Mouse (Mus musculus): ENCODE results near the gene Gm28048. TPM values are rescaled to one million over a fixed set of nuclear protein-coding genes. Genes with fewer than 3 reads are reported as not detected.

Gm28048 gene
- polyA plus RNA-seq, 1 experiment from 2014 or later = 6.9 TPM

DNA sequence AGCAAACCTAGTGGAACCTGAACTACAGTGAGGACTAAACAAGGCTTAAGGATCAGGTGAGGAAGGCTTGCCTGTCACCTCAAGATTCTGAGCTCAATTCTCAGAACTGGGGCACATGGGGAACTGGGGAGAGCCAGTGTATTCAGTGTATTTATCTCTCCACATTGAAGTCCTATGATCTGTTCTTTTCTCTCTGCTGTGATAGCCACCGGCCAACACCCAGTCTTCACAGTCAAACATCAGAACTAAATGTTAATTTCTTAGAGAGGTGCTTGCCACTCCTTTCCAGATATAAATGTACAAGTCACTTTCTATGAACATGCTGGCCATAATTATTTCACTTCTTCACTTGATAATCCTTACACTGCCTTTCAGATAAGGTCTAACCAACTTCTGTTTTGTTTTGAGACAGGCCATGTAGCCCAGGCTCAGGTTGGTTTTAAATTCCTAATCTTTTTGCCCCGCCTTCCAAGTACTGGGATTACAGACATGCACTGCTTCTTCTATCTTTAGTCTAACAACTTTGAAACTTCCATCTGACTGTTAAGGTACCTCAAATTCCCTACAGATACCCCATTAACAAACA, 50.5 kb downstream of the Gm28048 start:
- no peak overlapping the region for H3K4me3 ChIP-seq (ENCODE audit: low read depth, low read length)
- WGBS = 81% methylated on average over 2 of the region's 2 CpGs
- no peak overlapping the region for H3K9ac ChIP-seq (ENCODE audit: low read length)
- ATAC-seq (ENCODE audit: insufficient number of reproducible peaks, low FRiP score, low TSS enrichment, low read depth) = no peak
- no peak overlapping the region for H3K4me2 ChIP-seq (ENCODE audit: low read depth, severe bottlenecking)
- H3K4me1 ChIP-seq (ENCODE audit: control insufficient read depth, insufficient read depth, low read length) = no peaks in the 10 kb centered on the region
- no peak overlapping the region for H3K27ac ChIP-seq (replicated peaks; ENCODE audit: low read depth, low read length)
- no peak for DNase-seq (ENCODE audit: low spot score)
- no peaks in the 10 kb centered on the region for H3K9me3 ChIP-seq (ENCODE audit: control insufficient read depth, low read length)
- H3K27me3 ChIP-seq (ENCODE audit: control insufficient read depth, insufficient read depth, low read length) = no peaks in the 10 kb centered on the region
- no peaks in the 10 kb centered on the region for H3K36me3 ChIP-seq (ENCODE audit: control insufficient read depth, insufficient read depth, low read length)

DNA sequence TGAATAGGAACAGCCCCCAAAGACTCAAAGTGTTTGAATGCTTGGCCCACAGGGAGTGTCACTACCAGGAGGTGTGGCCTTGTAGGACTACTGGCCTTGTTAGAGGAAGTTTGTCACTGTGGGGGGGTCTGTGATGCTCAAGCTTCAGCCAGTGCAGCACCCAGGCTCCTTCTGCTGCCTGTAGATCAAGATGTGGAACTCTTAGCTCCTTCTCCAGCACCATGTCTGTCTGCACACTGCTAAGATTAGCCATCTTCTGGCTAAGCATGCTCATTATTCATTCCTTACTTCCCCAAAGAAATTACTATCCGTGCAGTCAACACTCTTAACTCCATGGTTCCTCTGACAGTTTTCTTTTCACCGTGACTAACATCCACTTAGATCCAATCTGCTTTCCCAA, 51.8 kb downstream of the Gm28048 start:
- no peaks in the 10 kb centered on the region for H3K9me3 ChIP-seq (ENCODE audit: control insufficient read depth, low read length)
- H3K4me2 ChIP-seq (ENCODE audit: low read depth, severe bottlenecking) = no peak overlapping the region
- H3K4me3 ChIP-seq (ENCODE audit: low read depth, low read length) = no peak overlapping the region
- DNase-seq (ENCODE audit: low spot score) (no peak), ATAC-seq (ENCODE audit: insufficient number of reproducible peaks, low FRiP score, low TSS enrichment, low read depth) (no peak)
- no peak overlapping the region for H3K27ac ChIP-seq (replicated peaks; ENCODE audit: low read depth, low read length)
- H3K27me3 ChIP-seq (ENCODE audit: control insufficient read depth, insufficient read depth, low read length) = no peaks in the 10 kb centered on the region
- H3K4me1 ChIP-seq (ENCODE audit: control insufficient read depth, insufficient read depth, low read length) = no peaks in the 10 kb centered on the region
- H3K9ac ChIP-seq (ENCODE audit: low read length) = no peak overlapping the region
- WGBS = 85% methylated on average over 2 of the region's 2 CpGs
- no peaks in the 10 kb centered on the region for H3K36me3 ChIP-seq (ENCODE audit: control insufficient read depth, insufficient read depth, low read length)

GRCm38 (mm10) chr11:22928586-22929169, 53.2 kb downstream of the Gm28048 start:
- no peaks in the 10 kb centered on the region for H3K4me1 ChIP-seq (ENCODE audit: control insufficient read depth, insufficient read depth, low read length)
- H3K27ac ChIP-seq (replicated peaks; ENCODE audit: low read depth, low read length) = no peak overlapping the region
- WGBS = 85% methylated on average over 8 of the region's 8 CpGs
- ATAC-seq (ENCODE audit: insufficient number of reproducible peaks, low FRiP score, low TSS enrichment, low read depth) (no peak), DNase-seq (ENCODE audit: low spot score) (no peak)
- H3K9me3 ChIP-seq (ENCODE audit: control insufficient read depth, low read length) = no peaks in the 10 kb centered on the region
- H3K27me3 ChIP-seq (ENCODE audit: control insufficient read depth, insufficient read depth, low read length) = no peaks in the 10 kb centered on the region
- H3K9ac ChIP-seq (ENCODE audit: low read length) = no peak overlapping the region
- H3K36me3 ChIP-seq (ENCODE audit: control insufficient read depth, insufficient read depth, low read length) = no peaks in the 10 kb centered on the region
- no peak overlapping the region for H3K4me2 ChIP-seq (ENCODE audit: low read depth, severe bottlenecking)
- no peak overlapping the region for H3K4me3 ChIP-seq (ENCODE audit: low read depth, low read length)

GRCm38 (mm10) chr11:22923606-22924005, 58.3 kb downstream of the Gm28048 start:
- no peak overlapping the region for H3K4me2 ChIP-seq (ENCODE audit: low read depth, severe bottlenecking)
- ATAC-seq (ENCODE audit: insufficient number of reproducible peaks, low FRiP score, low TSS enrichment, low read depth) = no peak
- no peaks in the 10 kb centered on the region for H3K36me3 ChIP-seq (ENCODE audit: control insufficient read depth, insufficient read depth, low read length)
- no peaks in the 10 kb centered on the region for H3K9me3 ChIP-seq (ENCODE audit: control insufficient read depth, low read length)
- H3K4me1 ChIP-seq (ENCODE audit: control insufficient read depth, insufficient read depth, low read length) = no peaks in the 10 kb centered on the region
- H3K27me3 ChIP-seq (ENCODE audit: control insufficient read depth, insufficient read depth, low read length) = no peaks in the 10 kb centered on the region
- no peak overlapping the region for H3K4me3 ChIP-seq (ENCODE audit: low read depth, low read length)
- no peak overlapping the region for H3K27ac ChIP-seq (replicated peaks; ENCODE audit: low read depth, low read length)
- DNase-seq (ENCODE audit: low spot score) = no peak
- H3K9ac ChIP-seq (ENCODE audit: low read length) = no peak overlapping the region
- WGBS = 85% methylated on average over 2 of the region's 2 CpGs

GRCm38 (mm10) chr11:22922546-22922945, 59.3 kb downstream of the Gm28048 start:
- DNase-seq (ENCODE audit: low spot score) (no peak), ATAC-seq (ENCODE audit: insufficient number of reproducible peaks, low FRiP score, low TSS enrichment, low read depth) (no peak)
- H3K4me1 ChIP-seq (ENCODE audit: control insufficient read depth, insufficient read depth, low read length) = no peaks in the 10 kb centered on the region
- H3K27me3 ChIP-seq (ENCODE audit: control insufficient read depth, insufficient read depth, low read length) = no peaks in the 10 kb centered on the region
- H3K36me3 ChIP-seq (ENCODE audit: control insufficient read depth, insufficient read depth, low read length) = no peaks in the 10 kb centered on the region
- WGBS = 86% methylated on average over 2 of the region's 2 CpGs
- H3K4me2 ChIP-seq (ENCODE audit: low read depth, severe bottlenecking) = no peak overlapping the region
- no peak overlapping the region for H3K9ac ChIP-seq (ENCODE audit: low read length)
- H3K9me3 ChIP-seq (ENCODE audit: control insufficient read depth, low read length) = no peaks in the 10 kb centered on the region; the same call in 1 of the 2 replicates
- H3K27ac ChIP-seq (replicated peaks; ENCODE audit: low read depth, low read length) = no peak overlapping the region
- H3K4me3 ChIP-seq (ENCODE audit: low read depth, low read length) = no peak overlapping the region

DNA sequence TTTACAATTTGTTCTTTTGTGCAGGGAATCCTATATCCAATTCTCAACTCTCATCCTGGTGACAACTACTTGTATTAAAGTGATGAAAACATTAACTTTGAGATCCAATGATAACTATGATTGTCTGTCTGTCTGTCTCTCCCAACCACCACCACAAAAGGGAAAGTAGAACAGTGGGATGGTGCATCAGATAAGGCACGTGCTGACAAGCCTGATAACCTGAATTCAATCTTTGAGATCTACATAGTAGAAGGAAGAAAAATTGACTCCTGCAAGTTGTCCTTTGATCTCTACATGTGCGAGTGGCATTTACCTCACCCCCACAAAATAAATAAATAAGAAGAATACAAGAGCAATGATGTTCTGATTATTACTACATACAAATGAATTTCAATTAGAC, 62.6 kb downstream of the Gm28048 start:
- H3K4me3 ChIP-seq (ENCODE audit: low read depth, low read length) = no peak overlapping the region
- 79% methylated on average over 2 of the region's 2 CpGs for WGBS
- H3K27me3 ChIP-seq (ENCODE audit: control insufficient read depth, insufficient read depth, low read length) = no peaks in the 10 kb centered on the region
- no peak overlapping the region for H3K27ac ChIP-seq (replicated peaks; ENCODE audit: low read depth, low read length)
- no peak overlapping the region for H3K9ac ChIP-seq (ENCODE audit: low read length)
- H3K36me3 ChIP-seq (ENCODE audit: control insufficient read depth, insufficient read depth, low read length) = no peaks in the 10 kb centered on the region
- H3K9me3 ChIP-seq (ENCODE audit: control insufficient read depth, low read length) = no peaks in the 10 kb centered on the region; the same call in 1 of the 2 replicates
- H3K4me1 ChIP-seq (ENCODE audit: control insufficient read depth, insufficient read depth, low read length) = no peaks in the 10 kb centered on the region
- ATAC-seq (ENCODE audit: insufficient number of reproducible peaks, low FRiP score, low TSS enrichment, low read depth) (no peak), DNase-seq (ENCODE audit: low spot score) (no peak)
- H3K4me2 ChIP-seq (ENCODE audit: low read depth, severe bottlenecking) = no peak overlapping the region

DNA sequence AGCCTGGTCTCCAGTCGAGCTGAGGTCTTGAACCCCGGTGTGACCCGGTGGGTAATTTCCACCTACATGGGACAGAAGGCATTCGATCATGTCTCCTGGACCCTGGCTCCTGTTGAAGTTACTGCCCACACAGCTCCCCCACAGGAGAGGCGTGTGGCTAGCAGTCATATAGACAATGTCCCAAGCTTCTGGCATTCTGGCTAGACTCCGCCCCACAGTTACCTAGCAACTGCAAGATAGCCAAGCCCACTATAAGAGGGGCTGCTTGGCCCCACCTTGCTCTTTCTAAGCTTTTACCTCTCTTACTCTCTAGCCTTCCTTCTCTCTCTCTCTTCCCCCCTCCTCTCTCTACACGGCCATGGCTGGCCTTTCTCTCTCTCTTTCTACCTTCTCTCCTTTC, 64.1 kb downstream of the Gm28048 start:
- DNase-seq (ENCODE audit: low spot score) (no peak), ATAC-seq (ENCODE audit: insufficient number of reproducible peaks, low FRiP score, low TSS enrichment, low read depth) (no peak)
- Histone ChIP-seq H3K27me3 (ENCODE audit: control insufficient read depth, insufficient read depth, low read length) (no peaks in the 10 kb centered on the region), H3K27ac (replicated peaks; ENCODE audit: low read depth, low read length) (no peak overlapping the region), H3K4me1 (ENCODE audit: control insufficient read depth, insufficient read depth, low read length) (no peaks in the 10 kb centered on the region), H3K4me2 (ENCODE audit: low read depth, severe bottlenecking) (no peak overlapping the region), H3K9me3 (ENCODE audit: control insufficient read depth, low read length) (no peaks in the 10 kb centered on the region; the same call in 1 of the 2 replicates), H3K4me3 (ENCODE audit: low read depth, low read length) (no peak overlapping the region), H3K36me3 (ENCODE audit: control insufficient read depth, insufficient read depth, low read length) (no peaks in the 10 kb centered on the region), H3K9ac (ENCODE audit: low read length) (no peak overlapping the region)
- WGBS = 91% methylated on average over 7 of the region's 7 CpGs

- Histone ChIP-seq H3K4me3 (ENCODE audit: low read depth, low read length) (no peak overlapping the region), H3K27me3 (ENCODE audit: control insufficient read depth, insufficient read depth, low read length) (no peaks in the 10 kb centered on the region), H3K9ac (ENCODE audit: low read length) (no peak overlapping the region), H3K36me3 (ENCODE audit: control insufficient read depth, insufficient read depth, low read length) (no peaks in the 10 kb centered on the region), H3K4me1 (ENCODE audit: control insufficient read depth, insufficient read depth, low read length) (no peaks in the 10 kb centered on the region), H3K4me2 (ENCODE audit: low read depth, severe bottlenecking) (no peak overlapping the region), H3K9me3 (ENCODE audit: control insufficient read depth, low read length) (no peaks in the 10 kb centered on the region; the same call in 1 of the 2 replicates), H3K27ac (replicated peaks; ENCODE audit: low read depth, low read length) (no peak overlapping the region)
- DNase-seq (ENCODE audit: low spot score) = no peak
- 86% methylated on average over 4 of the region's 4 CpGs for WGBS
- no peak for ATAC-seq (ENCODE audit: insufficient number of reproducible peaks, low FRiP score, low TSS enrichment, low read depth)
These were observed 68.1 kb downstream of the Gm28048 start for GRCm38 (mm10) chr11:22913744-22914143.

DNA sequence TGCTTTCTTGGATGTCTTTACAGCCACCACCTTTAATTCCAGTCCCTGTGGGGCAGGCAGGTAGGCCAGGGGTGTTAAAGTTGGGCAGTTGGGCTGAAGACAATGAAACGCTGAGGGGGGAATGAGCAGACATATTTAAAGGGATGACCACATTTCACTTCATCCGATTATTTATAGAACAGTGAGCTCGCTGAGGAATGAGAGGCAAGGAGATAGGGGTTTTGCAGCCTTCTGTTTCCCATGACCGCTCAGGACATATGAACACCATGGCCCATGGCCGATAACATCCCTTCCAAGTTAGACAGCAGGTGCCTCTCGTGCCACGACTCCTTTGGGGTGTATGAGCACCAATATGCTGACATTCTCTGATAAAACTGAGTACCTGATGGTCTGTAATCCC, 70.1 kb downstream of the Gm28048 start:
- ATAC-seq (ENCODE audit: insufficient number of reproducible peaks, low FRiP score, low TSS enrichment, low read depth) (no peak), DNase-seq (ENCODE audit: low spot score) (no peak)
- Histone ChIP-seq H3K4me3 (ENCODE audit: low read depth, low read length) (no peak overlapping the region), H3K9ac (ENCODE audit: low read length) (no peak overlapping the region), H3K4me1 (ENCODE audit: control insufficient read depth, insufficient read depth, low read length) (no peaks in the 10 kb centered on the region), H3K36me3 (ENCODE audit: control insufficient read depth, insufficient read depth, low read length) (no peaks in the 10 kb centered on the region), H3K9me3 (ENCODE audit: control insufficient read depth, low read length) (no peaks in the 10 kb centered on the region), H3K27me3 (ENCODE audit: control insufficient read depth, insufficient read depth, low read length) (no peaks in the 10 kb centered on the region), H3K27ac (replicated peaks; ENCODE audit: low read depth, low read length) (no peak overlapping the region), H3K4me2 (ENCODE audit: low read depth, severe bottlenecking) (no peak overlapping the region)
- 96% methylated on average over 7 of the region's 7 CpGs for WGBS

Data from limb, embryonic 11.5 days (tissue).